ENCODE assay signal across 8 mouse cellular contexts in the genomic region with DNA sequence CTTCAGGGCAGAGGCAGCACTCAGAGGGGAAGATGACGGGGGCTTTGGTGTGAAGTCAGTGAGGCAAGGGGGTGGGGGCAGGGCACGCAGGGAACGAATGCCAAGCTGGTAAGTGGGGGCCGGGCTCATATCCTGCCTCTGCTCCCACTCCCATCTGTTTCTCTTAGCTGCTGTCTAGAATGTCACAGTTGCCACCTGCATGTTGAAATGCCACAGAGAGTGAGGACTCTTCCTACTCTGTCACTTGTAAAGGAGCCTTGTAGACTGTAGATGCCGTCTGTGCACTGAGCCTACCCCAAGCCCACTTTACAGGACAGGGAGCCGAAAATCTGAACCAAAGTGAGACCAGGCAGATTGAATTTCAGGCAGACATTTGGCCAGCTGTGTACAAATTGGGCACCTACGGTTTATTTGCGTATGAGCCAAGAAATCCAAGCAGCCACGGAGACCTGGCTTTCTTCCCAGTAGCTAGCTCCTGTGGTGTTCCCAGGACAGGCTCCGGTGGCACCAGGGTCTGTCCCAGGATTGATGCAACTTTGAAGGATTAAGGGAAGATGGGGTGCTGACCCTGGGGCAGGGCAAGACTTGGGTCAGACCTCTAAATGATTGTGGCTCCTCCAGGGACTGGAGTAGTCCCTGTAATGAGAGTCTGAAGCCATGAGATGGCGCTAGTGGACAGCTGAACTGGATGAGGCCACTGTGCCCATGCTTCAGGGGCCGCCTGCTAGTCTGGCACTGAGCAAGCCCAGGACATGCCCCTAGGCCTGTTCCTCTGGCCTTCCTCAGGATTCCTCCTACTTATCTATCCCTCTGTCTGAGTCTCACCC. TPM values are rescaled to one million over a fixed set of nuclear protein-coding genes. Genes with fewer than 3 reads are reported as not detected.
DNase-seq lines count a peak whose midpoint lies in the region; ATAC-seq and TF ChIP-seq lines count a peak whose summit lies in the region.

No protein-coding gene starts in this region.

- DNase-seq in kidney, adult 2 months, result peak; percentile 51
- no peak for DNase-seq in kidney, adult 8-10 months
- peak; percentile 69 for DNase-seq in c-Kit-positive CD71-negative TER-119-negative erythroid progenitor cells, embryonic 14.5 days (ENCODE audit: low read depth)
- DNase-seq in forebrain, embryonic 11.5 days (ENCODE audit: low spot score), result peak; percentile 84
- DNase-seq in left cerebral cortex, postnatal 10 days (ENCODE audit: extremely low spot score in 1 of 2, low spot score in 2 of 2), result peak; percentile 52 to 77
- peak; percentile 83 for DNase-seq in mesoderm, embryonic 11.5 days (ENCODE audit: low read depth, low spot score)
- DNase-seq in splenic B cell, adult 2 months (ENCODE audit: low read depth, low spot score), result peak; percentile 67

- no peak for TF ChIP-seq POLR2A in kidney, adult 2 months (IDR thresholded peaks at IDR 0.05; ENCODE audit: low read depth, low read length)

- H3K4me2 ChIP-seq in forebrain, embryonic 11.5 days (ENCODE audit: low read depth, low read length, severe bottlenecking), result no peak overlapping the region
- H3K4me2 ChIP-seq in hindbrain, embryonic 13.5 days, result no peak overlapping the region

- no peaks in the 10 kb centered on the region for H3K4me1 ChIP-seq in kidney, adult 2 months (ENCODE audit: control insufficient read depth, insufficient read depth, low read length)
- H3K4me1 ChIP-seq in forebrain, embryonic 11.5 days (replicated peaks; ENCODE audit: control insufficient read depth, insufficient read depth, low read length), result no peaks in the 10 kb centered on the region; the same call in 1 of the 2 replicates
- peaks cover 21% of the 10 kb centered on the region for H3K4me1 ChIP-seq in hindbrain, embryonic 13.5 days (replicated peaks)

- ATAC-seq in forebrain, embryonic 11.5 days (replicated peaks; ENCODE audit: low FRiP score), result peak; percentile 49; the same call in 1 of the 2 replicates
- ATAC-seq in hindbrain, embryonic 13.5 days (ENCODE audit: low FRiP score), result peak; percentile 66

- no peaks in the 10 kb centered on the region for H3K36me3 ChIP-seq in kidney, adult 2 months (ENCODE audit: control insufficient read depth, insufficient read depth, low read length)
- H3K36me3 ChIP-seq in forebrain, embryonic 11.5 days (ENCODE audit: control insufficient read depth, insufficient read depth, low read length), result no peaks in the 10 kb centered on the region
- H3K36me3 ChIP-seq in hindbrain, embryonic 13.5 days, result no peaks in the 10 kb centered on the region
- H3K36me3 ChIP-seq in splenic B cell, adult 2 months (ENCODE audit: control insufficient read depth, insufficient read depth, low read length, poor library complexity, severe bottlenecking), result no peaks in the 10 kb centered on the region

- H3K27me3 ChIP-seq in kidney, adult 2 months (replicated peaks; ENCODE audit: control insufficient read depth, insufficient read depth, low read length), result no peaks in the 10 kb centered on the region
- no peaks in the 10 kb centered on the region for H3K27me3 ChIP-seq in forebrain, embryonic 11.5 days (ENCODE audit: control insufficient read depth, insufficient read depth, low read length)
- H3K27me3 ChIP-seq in hindbrain, embryonic 13.5 days, result peaks cover 3% of the 10 kb centered on the region; the same call in 1 of the 2 replicates
- H3K27me3 ChIP-seq in splenic B cell, adult 2 months (ENCODE audit: control insufficient read depth, insufficient read depth, low read length, poor library complexity, severe bottlenecking), result no peaks in the 10 kb centered on the region

- no peak overlapping the region for H3K27ac ChIP-seq in kidney, adult 2 months (ENCODE audit: insufficient read depth, low read depth, low read length)
- H3K27ac ChIP-seq in forebrain, embryonic 11.5 days (ENCODE audit: low read depth, low read length), result no peak overlapping the region
- H3K27ac ChIP-seq in hindbrain, embryonic 13.5 days, result peak overlapping the region; percentile 72; the same call in 1 of the 2 replicates

- TF ChIP-seq CTCF in kidney, adult 2 months (conservative IDR thresholded peaks at IDR 0.05; ENCODE audit: insufficient read depth, insufficient read length, low read depth, low read length), result peak; percentile 86

- H3K9me3 ChIP-seq in forebrain, embryonic 11.5 days (ENCODE audit: control insufficient read depth, low read length), result no peaks in the 10 kb centered on the region
- H3K9me3 ChIP-seq in hindbrain, embryonic 13.5 days, result no peaks in the 10 kb centered on the region

- 20% methylated on average over 12 of the region's 12 CpGs for WGBS in kidney, adult 2 months
- WGBS in forebrain, embryonic 11.5 days, result 62% methylated on average over 12 of the region's 12 CpGs
- WGBS in hindbrain, embryonic 13.5 days, result 48% methylated on average over 12 of the region's 12 CpGs

- no peak overlapping the region for H3K4me3 ChIP-seq in kidney, adult 2 months (ENCODE audit: insufficient read depth, low read depth, low read length)
- H3K4me3 ChIP-seq in forebrain, embryonic 11.5 days (ENCODE audit: low read depth, low read length), result no peak overlapping the region
- no peak overlapping the region for H3K4me3 ChIP-seq in hindbrain, embryonic 13.5 days

- H3K9ac ChIP-seq in forebrain, embryonic 11.5 days (ENCODE audit: low read length), result no peak overlapping the region
- no peak overlapping the region for H3K9ac ChIP-seq in hindbrain, embryonic 13.5 days

- intact Hi-C loops in left cerebral cortex, postnatal 10 days (cut with DNase I), result no loop called here

RNA-seq across cellular contexts. Expression of gene Arhgef17, which starts 11.1 kb away (rescaled TPM):
- polyA plus RNA-seq in kidney, adult 2 months (2012; rRNA removed), result 25.4 and 29.3 TPM in 2 replicates
- polyA plus RNA-seq in forebrain, embryonic 11.5 days (2014; fragmentation: Nextera tagmentation; extraction: Ambion mirVana), result 7.8 and 10.1 TPM in 2 replicates
- 7.2 and 7.7 TPM in 2 replicates for polyA plus RNA-seq in hindbrain, embryonic 13.5 days (2015; fragmentation: Nextera tagmentation; extraction: Ambion mirVana)
- total RNA-seq in left cerebral cortex, postnatal 10 days (2021), result 10 to 100 TPM; 58.2 to 59.6 TPM

RNA-seq across cellular contexts. Expression of gene P2ry6, which starts 31.4 kb away (rescaled TPM):
- polyA plus RNA-seq in kidney, adult 2 months (2012; rRNA removed), result 7.6 and 9.6 TPM in 2 replicates
- polyA plus RNA-seq in forebrain, embryonic 11.5 days (2014; fragmentation: Nextera tagmentation; extraction: Ambion mirVana), result 1.9 and 3.3 TPM in 2 replicates
- 2.7 and 3.5 TPM in 2 replicates for polyA plus RNA-seq in hindbrain, embryonic 13.5 days (2015; fragmentation: Nextera tagmentation; extraction: Ambion mirVana)
- total RNA-seq in left cerebral cortex, postnatal 10 days (2021), result 1 to 10 TPM; 3.5 to 4.0 TPM

Comparison
In these comparisons a context has a peak if more than half of its experiments do, and no peak if none do; other contexts are left out.
1. DNase-seq: peak in kidney, adult 2 months (single experiment), c-Kit-positive CD71-negative TER-119-negative erythroid progenitor cells, embryonic 14.5 days (single experiment), forebrain, embryonic 11.5 days (single experiment), left cerebral cortex, postnatal 10 days (2 of 2), mesoderm, embryonic 11.5 days (single experiment) and splenic B cell, adult 2 months (single experiment); none in kidney, adult 8-10 months (0 of 2).